Mouse (Mus musculus): ENCODE measurements around the gene Krt222.

DNA sequence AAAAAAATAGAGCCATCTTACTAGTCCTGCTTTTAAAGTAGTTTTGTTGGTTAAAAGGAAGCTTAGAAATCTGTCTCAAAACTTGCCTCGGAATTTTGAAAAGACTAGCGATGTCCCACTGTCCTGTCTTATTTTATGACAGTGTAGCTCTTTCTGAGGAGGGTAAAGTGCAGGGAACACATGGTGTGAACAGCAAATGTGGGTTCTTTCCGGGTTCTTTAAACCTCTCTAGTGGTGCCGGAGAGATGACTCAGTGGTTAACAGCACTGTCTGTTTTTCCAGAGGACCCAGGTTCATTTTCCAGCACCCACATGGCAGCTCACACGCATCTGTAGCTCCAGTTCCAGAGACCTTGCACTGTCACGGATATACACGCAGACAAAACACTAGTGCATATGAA, 25.3 kb upstream of the Krt222 start:
- no peak for TF ChIP-seq POLR2A (IDR thresholded peaks at IDR 0.05; ENCODE audit: borderline replicate concordance, extremely low read depth, low read depth, low read length)
- no peak for TF ChIP-seq CTCF (IDR thresholded peaks at IDR 0.05; ENCODE audit: insufficient read depth, low read length)
